Mouse (Mus musculus) embryonic facial prominence, embryonic 11.5 days (tissue): ENCODE measurements around the gene Cldn16. TPM values are rescaled to one million over a fixed set of nuclear protein-coding genes. Genes with fewer than 3 reads are reported as not detected.

Experiments
- ATAC-seq: fragments of 200-750 bp; cut with Nextera tagmentation; replicated peaks from 2 replicates; pipeline ENCODE4 v1.8.0; 2017; ENCODE audit warnings: low read depth; ENCODE audit not compliant: insufficient number of reproducible peaks, low FRiP score, low TSS enrichment
- DNase-seq: peaks from one replicate; pipeline ENCODE4 v3.0.0-alpha.2; 2015; ENCODE audit warnings: low spot score
- H3K27ac ChIP-seq: fragments of 300-500 bp; sonication (generic); replicated peaks from 2 replicates; pipeline ENCODE4 v1.5.1; 2014; ENCODE audit warnings: mild to moderate bottlenecking, low read depth, low read length, control low read depth
- H3K27me3 ChIP-seq: fragments of 300-500 bp; sonication (generic); 2 replicates; pipeline ENCODE4 v1.6.1; 2014; ENCODE audit warnings: mild to moderate bottlenecking, low read length, moderate library complexity, mixed read lengths; ENCODE audit not compliant: control insufficient read depth, insufficient read depth
- H3K36me3 ChIP-seq: fragments of 300-500 bp; sonication (generic); replicated peaks from 2 replicates; pipeline ENCODE4 v1.6.1; 2014; ENCODE audit warnings: low read depth, mild to moderate bottlenecking, low read length, moderate library complexity, mixed read lengths; ENCODE audit not compliant: control insufficient read depth, insufficient read depth
- H3K4me1 ChIP-seq: fragments of 300-500 bp; sonication (generic); 2 replicates; pipeline ENCODE4 v1.6.1; 2014; ENCODE audit warnings: low read length, mixed read lengths; ENCODE audit not compliant: control insufficient read depth, insufficient read depth
- H3K4me2 ChIP-seq: fragments of 300-500 bp; sonication (generic); 2 replicates; pipeline ENCODE4 v1.6.1; 2014; ENCODE audit warnings: low read depth, mild to moderate bottlenecking, control low read depth, low read length, moderate library complexity
- H3K4me3 ChIP-seq: fragments of 300-500 bp; sonication (generic); 2 replicates; pipeline ENCODE4 v1.5.1; 2014; ENCODE audit warnings: low read depth, low read length, control low read depth
- H3K9ac ChIP-seq: fragments of 300-500 bp; sonication (generic); replicated peaks from 2 replicates; pipeline ENCODE4 v1.6.1; 2014; ENCODE audit warnings: mild to moderate bottlenecking, control low read depth, low read length
- H3K9me3 ChIP-seq: fragments of 300-500 bp; sonication (generic); replicated peaks from 2 replicates; pipeline ENCODE4 v1.6.1; 2016; ENCODE audit warnings: mild to moderate bottlenecking, low read length, inconsistent platforms, mixed read lengths; ENCODE audit not compliant: control insufficient read depth
- WGBS: fragments of 180-500 bp; shearing (Covaris S2); extraction: QIAGEN DNeasy Blood & Tissue Kit; methylation state at CpG from one replicate; pipeline ENCODE4 v1.1.7; 2014; 5-methylcytosine and 5-hydroxymethylcytosine counted together
- polyA plus RNA-seq: library from polyadenylated mRNA; unstranded; fragments of >200 nt; fragmentation: Nextera tagmentation; extraction: Ambion mirVana; gene quantifications from 2 replicates; pipeline ENCODE4 v1.2.1, GENCODE M21; 2014

Cldn16 gene
- polyA plus RNA-seq, 1 experiment from 2014 or later, result not detected

- 81% methylated on average over 4 of the region's 4 CpGs for WGBS
- H3K27me3 ChIP-seq, result no peaks in the 10 kb centered on the region
- H3K27ac ChIP-seq, result no peak overlapping the region
- ATAC-seq (no peak), DNase-seq (no peak)
- no peak overlapping the region for H3K4me2 ChIP-seq
- no peaks in the 10 kb centered on the region for H3K36me3 ChIP-seq
- H3K4me1 ChIP-seq, result no peaks in the 10 kb centered on the region
- no peak overlapping the region for H3K9ac ChIP-seq
- H3K9me3 ChIP-seq, result no peaks in the 10 kb centered on the region
- no peak overlapping the region for H3K4me3 ChIP-seq
Observed at GRCm38 (mm10) chr16:26504961-26505360, 42.0 kb downstream of the Cldn16 start.

DNA sequence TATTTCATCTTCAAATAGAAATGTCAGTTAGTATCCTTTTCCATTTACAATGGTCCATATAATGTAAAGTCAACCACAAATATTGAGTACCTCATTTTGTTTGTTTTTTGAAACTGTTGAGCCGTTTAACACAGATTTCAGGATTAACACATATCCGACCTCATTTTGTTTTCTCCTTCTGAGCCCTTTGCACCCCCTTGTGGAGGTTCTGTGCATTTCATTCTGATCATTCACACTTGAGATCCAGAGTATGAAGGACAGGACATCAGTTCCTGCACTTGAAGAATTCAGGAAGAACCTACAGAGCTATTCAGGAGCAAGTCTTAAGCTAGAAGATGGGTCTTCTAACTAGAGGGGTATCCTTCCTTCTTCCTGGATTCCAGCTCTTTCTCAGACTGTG is 56.7 kb downstream of the Cldn16 start:
- Histone ChIP-seq H3K36me3 (no peaks in the 10 kb centered on the region), H3K27ac (no peak overlapping the region), H3K27me3 (no peaks in the 10 kb centered on the region), H3K4me3 (no peak overlapping the region), H3K4me2 (no peak overlapping the region), H3K9ac (no peak overlapping the region), H3K9me3 (no peaks in the 10 kb centered on the region), H3K4me1 (no peaks in the 10 kb centered on the region)
- WGBS, result 63% methylated on average over 2 of the region's 2 CpGs
- ATAC-seq (no peak), DNase-seq (peak; percentile 54)

DNA sequence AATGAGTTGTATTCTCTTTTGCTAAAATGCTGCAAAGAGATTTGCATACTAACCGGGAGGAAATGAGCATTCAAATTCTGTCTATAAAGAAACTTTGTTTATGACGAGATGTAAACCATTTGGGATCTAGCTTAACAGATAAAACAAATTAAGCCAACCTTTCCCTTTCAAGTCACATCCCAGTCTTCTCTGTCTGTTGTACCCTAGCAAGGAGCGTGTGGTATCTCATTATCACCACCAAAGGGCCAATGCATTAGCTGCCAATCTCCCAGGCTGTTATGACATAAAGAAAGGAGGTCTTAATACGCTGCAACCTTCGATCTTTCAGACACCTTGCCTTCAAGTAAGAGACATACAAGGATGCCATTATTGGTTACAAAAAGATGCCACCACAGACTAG is 62.9 kb downstream of the Cldn16 start:
- DNase-seq, result no peak
- WGBS, result 86% methylated on average over 5 of the region's 5 CpGs
- no peaks in the 10 kb centered on the region for H3K36me3 ChIP-seq
- H3K27me3 ChIP-seq, result no peaks in the 10 kb centered on the region
- no peak overlapping the region for H3K4me3 ChIP-seq
- no peak for ATAC-seq
- no peak overlapping the region for H3K27ac ChIP-seq
- no peaks in the 10 kb centered on the region for H3K9me3 ChIP-seq
- H3K4me1 ChIP-seq, result no peaks in the 10 kb centered on the region
- H3K9ac ChIP-seq, result no peak overlapping the region
- H3K4me2 ChIP-seq, result no peak overlapping the region

- Histone ChIP-seq H3K27me3 (no peaks in the 10 kb centered on the region), H3K4me1 (no peaks in the 10 kb centered on the region), H3K9ac (no peak within 1 kb of the TSS), H3K4me3 (no peak within 1 kb of the TSS), H3K36me3 (no peaks in the 10 kb centered on the region), H3K9me3 (no peaks in the 10 kb centered on the region), H3K4me2 (no peak within 1 kb of the TSS), H3K27ac (no peak within 1 kb of the TSS)
- DNase-seq, result no peak
- 88% methylated on average over 4 of the region's 4 CpGs for WGBS
- ATAC-seq, result no peak
Observed at GRCm38 (mm10) chr16:26526669-26527068, 63.7 kb downstream of the Cldn16 start, which contains the start of gene Tmem207. TSS of gene Tmem207 (minus strand) at chr16:26526769.

DNA sequence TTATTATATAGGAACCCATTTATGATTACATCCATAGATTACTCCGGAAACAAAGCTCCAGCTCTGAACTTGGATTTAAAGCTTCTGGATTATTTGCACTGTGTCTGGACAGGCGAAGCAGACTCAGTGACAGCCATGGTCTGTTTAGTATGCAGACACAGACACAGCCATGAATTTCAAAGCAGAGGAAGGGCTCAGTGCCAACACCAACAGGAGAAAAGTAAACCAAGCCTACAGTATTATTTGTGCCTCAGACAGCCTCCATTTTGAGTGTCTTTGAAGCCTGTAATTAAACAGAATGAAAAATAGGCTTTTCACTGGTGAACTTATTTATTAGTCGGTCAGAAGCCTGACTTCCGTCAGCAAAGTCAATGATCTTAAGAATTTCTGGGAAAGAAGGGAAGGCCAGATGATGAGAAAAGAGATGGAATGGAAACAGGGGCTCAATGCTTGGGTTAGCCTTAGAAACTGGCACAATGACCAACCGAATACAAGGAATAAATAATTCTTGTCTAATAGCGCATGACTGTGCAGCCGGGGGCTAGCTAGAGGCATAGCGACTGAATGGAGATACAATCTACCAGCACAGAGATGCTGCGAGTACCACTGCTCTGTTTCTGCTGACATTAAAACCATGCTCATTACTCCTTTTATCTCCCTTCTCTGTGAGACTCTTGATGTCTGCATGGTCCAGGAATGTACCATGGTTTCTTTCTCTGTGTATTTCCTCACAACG is 65.2 kb downstream of the Cldn16 start:
- Histone ChIP-seq H3K27me3 (no peaks in the 10 kb centered on the region), H3K9me3 (no peaks in the 10 kb centered on the region), H3K4me3 (no peak overlapping the region), H3K4me1 (no peaks in the 10 kb centered on the region), H3K27ac (no peak overlapping the region), H3K36me3 (no peaks in the 10 kb centered on the region), H3K9ac (no peak overlapping the region), H3K4me2 (no peak overlapping the region)
- ATAC-seq, result no peak
- WGBS, result 85% methylated on average over 10 of the region's 10 CpGs
- no peak for DNase-seq

DNA sequence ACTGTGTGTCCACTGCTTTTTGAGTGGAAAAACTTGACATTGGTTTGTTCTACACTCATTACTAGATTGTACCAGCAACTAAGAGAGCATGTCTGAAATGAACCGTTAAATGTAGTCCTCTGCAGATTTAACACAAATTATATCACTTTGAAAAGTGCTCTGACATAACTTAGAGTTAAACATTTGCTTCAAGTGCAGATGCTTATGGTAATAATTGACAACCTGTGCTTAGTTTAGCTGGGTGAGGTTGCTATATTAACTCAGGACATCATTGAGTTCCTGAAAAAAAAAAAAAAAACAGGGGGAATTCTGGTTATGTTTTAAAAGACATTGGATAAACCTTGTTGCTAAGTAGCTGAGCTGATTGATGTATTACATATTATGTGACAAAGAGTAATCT is 67.5 kb downstream of the Cldn16 start:
- no peak overlapping the region for H3K4me3 ChIP-seq
- WGBS, result 78% methylated on average over 1 of the region's 1 CpGs
- no peak overlapping the region for H3K4me2 ChIP-seq
- no peak overlapping the region for H3K27ac ChIP-seq
- no peak for DNase-seq
- no peaks in the 10 kb centered on the region for H3K36me3 ChIP-seq
- H3K27me3 ChIP-seq, result no peaks in the 10 kb centered on the region
- H3K4me1 ChIP-seq, result no peaks in the 10 kb centered on the region
- no peak overlapping the region for H3K9ac ChIP-seq
- ATAC-seq, result no peak
- H3K9me3 ChIP-seq, result no peaks in the 10 kb centered on the region

GRCm38 (mm10) chr16:26532287-26532686 is 69.4 kb downstream of the Cldn16 start:
- ATAC-seq, result no peak
- H3K9me3 ChIP-seq, result no peaks in the 10 kb centered on the region
- H3K4me3 ChIP-seq, result no peak overlapping the region
- no peaks in the 10 kb centered on the region for H3K4me1 ChIP-seq
- H3K4me2 ChIP-seq, result no peak overlapping the region
- H3K27ac ChIP-seq, result no peak overlapping the region
- DNase-seq, result no peak
- no peaks in the 10 kb centered on the region for H3K27me3 ChIP-seq
- 74% methylated on average over 1 of the region's 1 CpGs for WGBS
- no peak overlapping the region for H3K9ac ChIP-seq
- H3K36me3 ChIP-seq, result no peaks in the 10 kb centered on the region
